Mouse (Mus musculus): ENCODE measurements around the gene Eno3. TPM values are rescaled to one million over a fixed set of nuclear protein-coding genes. Genes with fewer than 3 reads are reported as not detected.

The Eno3 gene
- polyA plus RNA-seq, 1 experiment from 2014 or later = 6.0 TPM

- Histone ChIP-seq H3K27ac (ENCODE audit: low read length) (no peak overlapping the region), H3K27me3 (ENCODE audit: control insufficient read depth, insufficient read depth, low read depth, low read length) (no peaks in the 10 kb centered on the region), H3K36me3 (ENCODE audit: control insufficient read depth, insufficient read depth, low read length) (peaks cover 20% of the 10 kb centered on the region), H3K4me1 (ENCODE audit: control insufficient read depth, insufficient read depth, low read length) (peaks cover 7% of the 10 kb centered on the region), H3K9ac (ENCODE audit: low read depth, low read length) (no peak overlapping the region), H3K4me2 (ENCODE audit: low read length) (no peak overlapping the region), H3K9me3 (replicated peaks; ENCODE audit: control insufficient read depth, low read length, poor library complexity, severe bottlenecking) (no peaks in the 10 kb centered on the region), H3K4me3 (ENCODE audit: low read depth, low read length) (no peak overlapping the region)
- WGBS = 94% methylated on average over 8 of the region's 8 CpGs
- no peak for ATAC-seq
These were observed 22.4 kb downstream of the Eno3 start for GRCm38 (mm10) chr11:70679361-70679760.

GRCm38 (mm10) chr11:70679894-70680293 is 22.9 kb downstream of the Eno3 start:
- no peak overlapping the region for H3K9ac ChIP-seq (ENCODE audit: low read depth, low read length)
- peaks cover 20% of the 10 kb centered on the region for H3K36me3 ChIP-seq (ENCODE audit: control insufficient read depth, insufficient read depth, low read length)
- peaks cover 7% of the 10 kb centered on the region for H3K4me1 ChIP-seq (ENCODE audit: control insufficient read depth, insufficient read depth, low read length)
- 92% methylated on average over 8 of the region's 8 CpGs for WGBS
- no peaks in the 10 kb centered on the region for H3K9me3 ChIP-seq (replicated peaks; ENCODE audit: control insufficient read depth, low read length, poor library complexity, severe bottlenecking)
- H3K27ac ChIP-seq (ENCODE audit: low read length) = no peak overlapping the region
- H3K4me3 ChIP-seq (ENCODE audit: low read depth, low read length) = no peak overlapping the region
- ATAC-seq = no peak
- H3K4me2 ChIP-seq (ENCODE audit: low read length) = no peak overlapping the region
- H3K27me3 ChIP-seq (ENCODE audit: control insufficient read depth, insufficient read depth, low read depth, low read length) = no peaks in the 10 kb centered on the region

- Histone ChIP-seq H3K27ac (ENCODE audit: low read length) (no peak overlapping the region), H3K27me3 (ENCODE audit: control insufficient read depth, insufficient read depth, low read depth, low read length) (no peaks in the 10 kb centered on the region), H3K36me3 (ENCODE audit: control insufficient read depth, insufficient read depth, low read length) (peaks cover 16% of the 10 kb centered on the region), H3K4me3 (ENCODE audit: low read depth, low read length) (no peak overlapping the region), H3K9ac (ENCODE audit: low read depth, low read length) (no peak overlapping the region), H3K4me2 (ENCODE audit: low read length) (no peak overlapping the region), H3K4me1 (ENCODE audit: control insufficient read depth, insufficient read depth, low read length) (peaks cover 11% of the 10 kb centered on the region), H3K9me3 (replicated peaks; ENCODE audit: control insufficient read depth, low read length, poor library complexity, severe bottlenecking) (no peaks in the 10 kb centered on the region)
- peak; percentile 21; the same call in 1 of the 2 replicates for ATAC-seq
- whole genome bisulfite sequencing = 66% methylated on average over 12 of the region's 12 CpGs
These were observed 24.2 kb downstream of the Eno3 start for GRCm38 (mm10) chr11:70681170-70681569.

GRCm38 (mm10) chr11:70681897-70682581 is 25.0 kb downstream of the Eno3 start:
- peak overlapping the region; percentile 5; the same call in 1 of the 2 replicates for H3K4me2 ChIP-seq (ENCODE audit: low read length)

GRCm38 (mm10) chr11:70683640-70684039 is 26.6 kb downstream of the Eno3 start:
- H3K9me3 ChIP-seq (replicated peaks; ENCODE audit: control insufficient read depth, low read length, poor library complexity, severe bottlenecking) = no peaks in the 10 kb centered on the region
- peaks cover 16% of the 10 kb centered on the region for H3K36me3 ChIP-seq (ENCODE audit: control insufficient read depth, insufficient read depth, low read length)
- WGBS = 96% methylated on average over 5 of the region's 5 CpGs

More at GRCm38 (mm10) chr11:70681897-70682581, 25.0 kb downstream of the Eno3 start:
- ATAC-seq = peak; percentile 57
- peak overlapping the region; percentile 43 for H3K27ac ChIP-seq (ENCODE audit: low read length)
- WGBS = 14% methylated on average over 11 of the region's 11 CpGs
- peaks cover 19% of the 10 kb centered on the region for H3K4me1 ChIP-seq (ENCODE audit: control insufficient read depth, insufficient read depth, low read length)
- H3K9me3 ChIP-seq (replicated peaks; ENCODE audit: control insufficient read depth, low read length, poor library complexity, severe bottlenecking) = no peaks in the 10 kb centered on the region
- H3K36me3 ChIP-seq (ENCODE audit: control insufficient read depth, insufficient read depth, low read length) = peaks cover 16% of the 10 kb centered on the region
- H3K9ac ChIP-seq (ENCODE audit: low read depth, low read length) = 0 out of 2 replicates have a peak overlapping the region, but pooled peaks have one; percentile 22
- no peak overlapping the region for H3K4me3 ChIP-seq (ENCODE audit: low read depth, low read length)
- H3K27me3 ChIP-seq (ENCODE audit: control insufficient read depth, insufficient read depth, low read depth, low read length) = no peaks in the 10 kb centered on the region

GRCm38 (mm10) chr11:70686901-70687566 is 30.0 kb downstream of the Eno3 start:
- Histone ChIP-seq H3K4me3 (ENCODE audit: low read depth, low read length) (peak overlapping the region; percentile 82), H3K9me3 (replicated peaks; ENCODE audit: control insufficient read depth, low read length, poor library complexity, severe bottlenecking) (no peaks in the 10 kb centered on the region), H3K27ac (ENCODE audit: low read length) (peak overlapping the region; percentile 85), H3K9ac (ENCODE audit: low read depth, low read length) (peak overlapping the region; percentile 94), H3K27me3 (ENCODE audit: control insufficient read depth, insufficient read depth, low read depth, low read length) (no peaks in the 10 kb centered on the region), H3K4me1 (ENCODE audit: control insufficient read depth, insufficient read depth, low read length) (peaks cover 28% of the 10 kb centered on the region), H3K36me3 (ENCODE audit: control insufficient read depth, insufficient read depth, low read length) (peaks cover 7% of the 10 kb centered on the region; the same call in 1 of the 2 replicates), H3K4me2 (ENCODE audit: low read length) (peak overlapping the region; percentile 90)
- peak; percentile 63 for ATAC-seq
- WGBS = 6% methylated on average over 16 of the region's 16 CpGs

More at GRCm38 (mm10) chr11:70683640-70684039, 26.6 kb downstream of the Eno3 start:
- Histone ChIP-seq H3K4me2 (ENCODE audit: low read length) (no peak overlapping the region), H3K27me3 (ENCODE audit: control insufficient read depth, insufficient read depth, low read depth, low read length) (no peaks in the 10 kb centered on the region), H3K9ac (ENCODE audit: low read depth, low read length) (no peak overlapping the region), H3K27ac (ENCODE audit: low read length) (no peak overlapping the region), H3K4me1 (ENCODE audit: control insufficient read depth, insufficient read depth, low read length) (peaks cover 24% of the 10 kb centered on the region), H3K4me3 (ENCODE audit: low read depth, low read length) (no peak overlapping the region)
- no peak for ATAC-seq

- peak within 1 kb of the TSS; percentile 82 for H3K4me3 ChIP-seq (ENCODE audit: low read depth, low read length)
- peak within 1 kb of the TSS; percentile 90 for H3K4me2 ChIP-seq (ENCODE audit: low read length)
- peak within 1 kb of the TSS; percentile 85 for H3K27ac ChIP-seq (ENCODE audit: low read length)
- H3K27me3 ChIP-seq (ENCODE audit: control insufficient read depth, insufficient read depth, low read depth, low read length) = no peaks in the 10 kb centered on the region
- H3K36me3 ChIP-seq (ENCODE audit: control insufficient read depth, insufficient read depth, low read length) = peaks cover 7% of the 10 kb centered on the region; the same call in 1 of the 2 replicates
- H3K9ac ChIP-seq (ENCODE audit: low read depth, low read length) = peak within 1 kb of the TSS; percentile 94
- WGBS = under 1% methylated on average over 50 of the region's 55 CpGs
- H3K9me3 ChIP-seq (replicated peaks; ENCODE audit: control insufficient read depth, low read length, poor library complexity, severe bottlenecking) = no peaks in the 10 kb centered on the region
- H3K4me1 ChIP-seq (ENCODE audit: control insufficient read depth, insufficient read depth, low read length) = peaks cover 22% of the 10 kb centered on the region
- peak; percentile 81 for ATAC-seq
These were observed 30.7 kb downstream of the Eno3 start, which contains the start of gene Camta2 for GRCm38 (mm10) chr11:70687601-70688199. TSS of gene Camta2 (minus strand) at chr11:70688105.

GRCm38 (mm10) chr11:70688372-70688771 is 31.4 kb downstream of the Eno3 start:
- H3K9me3 ChIP-seq (replicated peaks; ENCODE audit: control insufficient read depth, low read length, poor library complexity, severe bottlenecking) = no peaks in the 10 kb centered on the region
- peak overlapping the region; percentile 82 for H3K4me3 ChIP-seq (ENCODE audit: low read depth, low read length)
- H3K36me3 ChIP-seq (ENCODE audit: control insufficient read depth, insufficient read depth, low read length) = peaks cover 7% of the 10 kb centered on the region; the same call in 1 of the 2 replicates
- peak overlapping the region; percentile 94 for H3K9ac ChIP-seq (ENCODE audit: low read depth, low read length)
- no peak for ATAC-seq
- peak overlapping the region; percentile 90 for H3K4me2 ChIP-seq (ENCODE audit: low read length)
- 10% methylated on average over 8 of the region's 8 CpGs for WGBS
- no peaks in the 10 kb centered on the region for H3K27me3 ChIP-seq (ENCODE audit: control insufficient read depth, insufficient read depth, low read depth, low read length)
- peak overlapping the region; percentile 85 for H3K27ac ChIP-seq (ENCODE audit: low read length)
- H3K4me1 ChIP-seq (ENCODE audit: control insufficient read depth, insufficient read depth, low read length) = peaks cover 22% of the 10 kb centered on the region
